Mouse (Mus musculus) testis, postnatal 14 days (tissue): ENCODE results near the gene Dppa3.
"Not testable (repeated sequence)": the region's sequence is repeated elsewhere in the genome, so short reads cannot be mapped to it uniquely, and the experiment has no call there.

Source experiments
- DNase-seq: peaks from one replicate; pipeline ENCODE4 v3.0.0; 2021; ENCODE audit warnings: low spot score

Gene Dppa3

DNA sequence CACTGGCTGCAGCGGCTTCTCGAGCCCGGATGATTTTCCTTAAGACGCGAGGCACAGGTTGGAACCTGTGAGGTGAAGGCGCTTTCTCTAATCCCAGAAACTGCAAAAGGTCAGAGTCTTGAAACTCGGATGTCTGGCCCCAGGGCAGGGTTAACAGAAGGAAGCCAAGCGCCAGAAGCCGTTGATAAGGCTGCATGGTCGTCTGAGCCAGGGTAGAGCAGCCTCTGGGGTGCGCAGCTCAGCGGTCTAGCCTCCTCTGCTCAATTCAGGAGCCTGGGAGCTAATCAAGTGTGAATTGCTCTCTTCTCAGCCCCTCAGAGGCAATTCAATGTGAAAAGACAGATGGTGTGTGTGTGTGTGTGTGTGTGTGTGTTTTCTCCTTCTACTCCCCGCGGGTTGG lies 16.4 kb upstream of the Dppa3 start, which contains the start of gene Gdf3:
Gene Gdf3, minus strand, starts transcription at position 317 of the 400 bp plus-strand sequence.
- DNase-seq: no peak

- DNase-seq: no peak
Measured at GRCm38 (mm10) chr6:122612426-122612825, 13.8 kb upstream of the Dppa3 start.

DNA sequence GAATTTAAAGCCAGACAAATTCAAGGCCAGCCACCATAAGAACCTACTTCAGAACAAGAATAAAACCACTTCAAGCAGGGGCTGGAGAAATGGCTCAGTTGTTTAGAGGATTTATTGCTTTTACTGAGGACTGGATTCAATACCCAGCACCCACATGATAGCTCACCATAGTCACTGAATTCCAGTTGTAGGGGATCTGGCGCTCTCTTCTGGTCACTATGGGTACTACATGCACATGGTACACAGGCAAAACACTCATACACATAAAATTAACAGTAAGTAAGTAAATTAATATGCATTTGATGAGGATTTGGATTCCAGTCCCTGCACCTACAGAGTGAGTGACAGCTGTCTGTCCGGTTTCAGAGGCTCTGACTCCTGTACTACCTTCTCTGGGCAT lies 12.2 kb upstream of the Dppa3 start:
- no peak for DNase-seq

DNA sequence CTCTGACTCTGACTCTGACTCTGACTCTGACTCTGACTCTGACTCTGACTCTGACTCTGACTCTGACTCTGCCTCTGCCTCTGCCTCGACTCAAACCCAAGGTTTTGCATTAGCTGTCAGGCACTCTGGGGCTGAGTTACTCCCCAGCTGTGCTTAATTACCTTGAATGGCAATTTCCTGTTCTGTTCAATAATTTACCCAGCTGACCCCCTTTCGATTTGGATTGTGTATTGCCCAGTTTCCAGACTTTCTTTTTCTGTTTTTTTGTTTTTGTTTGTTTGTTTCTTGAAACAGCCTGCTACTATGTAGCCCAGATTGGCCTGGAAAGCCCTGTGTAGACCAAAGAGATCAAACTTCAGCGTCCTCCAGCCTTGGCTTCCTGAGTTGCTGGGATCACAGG lies 10.2 kb upstream of the Dppa3 start:
- no peak for DNase-seq

DNA sequence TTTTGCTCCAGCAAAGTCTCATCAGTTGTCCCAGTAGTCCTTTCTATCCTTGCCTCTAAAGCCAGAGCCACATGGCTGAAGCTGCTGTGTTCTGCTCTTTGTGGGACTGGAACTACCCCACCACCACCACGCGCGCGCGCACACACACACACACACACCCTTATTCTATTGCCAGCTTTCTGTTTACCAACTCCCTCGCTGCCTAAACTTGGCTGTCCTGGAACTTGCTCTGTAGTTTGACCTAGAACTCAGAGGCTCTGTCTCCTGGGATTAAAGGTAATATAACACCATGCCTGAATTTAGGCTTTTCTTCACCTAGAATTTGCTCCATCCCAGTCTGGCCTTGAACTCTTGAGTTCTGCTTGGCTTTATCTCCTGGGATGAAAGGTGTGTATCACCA lies 5.1 kb upstream of the Dppa3 start:
- no peak for DNase-seq

- no peak for DNase-seq
Measured at GRCm38 (mm10) chr6:122624480-122624879, 1.7 kb upstream of the Dppa3 start.

DNA sequence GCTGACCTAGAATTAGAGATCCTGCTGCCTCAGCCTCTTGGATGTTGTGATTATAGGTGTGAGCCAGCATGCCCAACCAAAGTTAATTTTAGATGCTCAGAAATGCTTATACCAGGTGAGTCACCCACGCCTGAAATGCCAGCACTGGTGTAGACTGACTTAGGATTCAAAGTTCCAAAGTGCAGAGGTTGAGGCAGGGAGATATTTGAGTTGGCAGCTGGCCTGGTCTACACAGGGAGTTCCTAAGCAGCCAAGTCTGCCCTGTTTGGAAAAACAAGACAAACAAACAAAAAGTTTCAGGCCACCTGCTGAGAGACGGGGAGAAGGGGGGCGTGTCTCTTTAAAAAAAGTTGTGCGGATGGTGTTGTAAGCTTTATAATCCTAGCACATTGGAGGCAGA lies 1.1 kb upstream of the Dppa3 start:
- DNase-seq: no peak

- no peak for DNase-seq
Measured at GRCm38 (mm10) chr6:122627469-122628108, 1.4 kb downstream of the Dppa3 start.

GRCm38 (mm10) chr6:122633411-122633810 lies 7.2 kb downstream of the Dppa3 start:
- no peak for DNase-seq

DNA sequence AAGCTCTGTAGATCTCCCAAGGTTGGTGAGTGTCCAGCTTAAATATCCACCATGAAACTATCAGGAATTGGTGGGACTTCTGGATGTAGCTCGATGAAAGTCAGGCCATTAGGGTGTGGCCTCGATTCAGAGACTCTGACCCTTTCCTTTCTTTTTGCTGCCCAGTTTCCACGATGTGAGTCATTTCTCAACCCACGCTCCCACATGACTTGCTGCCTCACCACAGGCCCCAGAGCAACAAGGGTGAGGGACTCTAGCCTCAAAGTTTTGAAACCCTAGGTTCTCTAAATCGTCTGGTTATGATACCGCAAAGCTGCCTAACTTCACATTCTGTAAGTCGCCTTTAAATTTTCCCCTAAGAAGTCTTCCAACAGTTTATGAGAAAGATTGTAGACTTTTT lies 9.1 kb downstream of the Dppa3 start:
- DNase-seq: no peak

DNA sequence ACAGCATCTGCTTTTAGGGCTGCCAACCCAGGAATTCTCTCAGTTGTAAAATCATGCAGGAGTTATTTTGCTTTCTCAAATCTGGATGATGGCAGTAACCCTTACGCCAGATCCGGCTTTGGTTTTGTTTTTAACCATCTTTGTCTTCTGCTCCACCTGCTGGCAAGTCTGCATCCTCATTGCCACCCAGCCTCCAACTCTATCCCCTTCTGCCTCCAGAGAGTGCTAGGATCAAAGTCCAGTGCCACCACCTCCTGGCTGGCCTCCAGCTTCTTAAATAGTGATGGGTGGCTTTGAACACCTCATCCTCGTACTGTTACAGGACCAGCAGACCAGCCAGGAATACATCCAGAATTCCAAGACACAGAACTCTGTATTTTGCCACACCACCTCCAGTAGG lies 10.5 kb downstream of the Dppa3 start:
- DNase-seq: no peak

DNA sequence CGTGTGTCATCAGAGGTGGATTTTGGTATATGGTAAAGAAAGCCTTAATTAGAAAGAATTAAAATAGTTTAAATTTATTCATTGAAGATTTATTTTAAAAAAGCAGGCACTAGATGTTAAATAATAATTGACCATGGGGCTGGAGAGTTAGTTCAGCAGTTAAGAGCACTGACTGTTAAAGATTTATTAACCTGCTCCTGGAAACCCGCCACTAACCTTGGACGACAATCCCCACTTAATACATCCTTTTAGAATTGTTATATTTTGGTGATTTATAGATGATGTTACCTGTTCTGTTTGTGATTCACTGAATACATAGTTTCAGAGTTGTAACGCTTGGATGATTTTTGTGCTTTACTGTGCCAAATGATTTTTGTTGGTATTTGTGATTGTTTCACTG lies 11.4 kb downstream of the Dppa3 start:
- DNase-seq: not testable (repeated sequence)

- DNase-seq: peak; percentile 25
Measured at GRCm38 (mm10) chr6:122644196-122644595, 18.0 kb downstream of the Dppa3 start.

- no peak for DNase-seq
Measured at GRCm38 (mm10) chr6:122649903-122650302, 23.7 kb downstream of the Dppa3 start.

DNA sequence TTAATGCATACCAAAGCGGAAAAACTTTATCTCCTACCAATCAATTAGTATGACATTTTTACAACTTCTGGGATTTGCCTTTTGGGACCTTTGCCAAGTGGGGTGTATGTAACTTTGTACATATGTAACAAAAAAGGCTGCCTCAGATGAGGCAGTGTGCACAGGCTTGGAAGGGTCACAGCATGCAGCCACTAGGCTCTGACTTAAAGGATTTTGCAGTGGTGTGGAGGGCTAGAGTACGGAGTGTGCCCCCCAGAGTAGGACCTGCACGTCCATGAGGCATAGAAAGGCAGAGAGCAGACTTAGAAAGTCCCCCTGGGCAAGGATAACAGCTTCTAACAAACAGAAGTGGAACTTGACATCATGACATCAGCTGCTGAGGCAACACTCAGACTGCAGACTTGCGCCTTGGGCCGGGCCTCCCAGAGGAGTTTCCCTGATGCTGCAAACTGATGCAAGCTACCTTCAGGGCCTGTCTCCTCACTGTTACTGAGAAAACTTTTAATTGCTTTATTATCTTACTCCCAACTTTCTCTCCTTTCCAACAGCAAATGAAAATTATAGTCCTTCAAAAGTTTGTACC lies 24.3 kb downstream of the Dppa3 start:
- no peak for DNase-seq

DNA sequence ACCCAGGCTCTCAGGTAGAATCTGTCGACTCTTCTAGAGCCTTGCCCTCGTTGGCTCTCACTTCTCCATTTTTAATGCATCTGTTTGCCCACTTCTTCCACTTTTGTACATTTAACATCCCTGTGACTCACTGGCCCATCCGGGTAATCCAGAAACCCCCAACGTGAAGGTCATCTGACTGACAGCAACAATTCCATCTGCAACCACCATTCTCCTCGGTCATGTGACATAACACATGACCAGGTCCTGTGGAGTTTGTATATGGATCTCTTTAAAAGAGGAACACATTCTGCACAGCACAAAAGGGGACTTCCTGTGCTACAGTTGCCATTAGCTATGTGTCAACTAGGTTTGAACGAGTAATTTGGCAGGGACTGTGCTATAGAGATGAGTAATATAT lies 28.1 kb downstream of the Dppa3 start:
- no peak for DNase-seq

DNA sequence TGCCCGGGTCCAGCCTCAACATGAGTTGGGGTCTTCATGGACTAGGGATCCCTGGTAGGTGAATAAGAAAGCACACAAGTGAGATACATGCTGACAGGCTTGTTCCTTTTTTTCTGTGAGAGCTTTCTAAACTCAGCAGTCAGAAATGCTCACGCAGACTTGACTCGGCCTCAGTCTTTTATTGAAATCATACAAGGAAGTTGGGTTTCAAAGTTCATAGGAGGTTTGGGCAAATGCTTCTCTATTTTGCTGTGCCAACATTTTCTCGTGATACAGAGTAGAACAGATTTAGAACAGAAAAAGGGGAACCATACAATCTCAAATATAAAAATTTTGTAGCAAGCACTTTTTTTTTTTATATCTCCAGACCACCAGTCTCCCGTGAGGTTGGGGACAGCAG lies 31.4 kb downstream of the Dppa3 start:
- DNase-seq: no peak

DNA sequence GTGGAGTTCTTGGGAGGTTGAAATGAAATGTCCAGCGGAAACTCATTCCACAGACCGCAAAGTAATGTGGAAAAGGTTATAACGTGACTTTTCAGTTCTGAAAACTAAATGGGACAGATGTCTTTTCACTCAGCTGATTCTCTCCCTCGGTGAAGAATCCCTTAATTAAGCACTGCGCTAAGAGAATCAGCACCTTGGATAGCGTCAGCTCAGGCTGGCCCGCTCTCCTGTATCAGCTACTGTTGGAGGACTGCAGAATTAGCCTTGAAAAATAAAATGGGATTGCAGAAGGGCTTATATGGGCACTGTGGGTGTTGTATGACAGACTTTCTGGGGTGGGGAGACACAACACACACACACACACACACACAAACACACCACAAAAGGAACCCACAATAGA lies 33.4 kb downstream of the Dppa3 start:
- DNase-seq: no peak

- DNase-seq: no peak
Measured at GRCm38 (mm10) chr6:122660601-122661379, 34.6 kb downstream of the Dppa3 start.

DNA sequence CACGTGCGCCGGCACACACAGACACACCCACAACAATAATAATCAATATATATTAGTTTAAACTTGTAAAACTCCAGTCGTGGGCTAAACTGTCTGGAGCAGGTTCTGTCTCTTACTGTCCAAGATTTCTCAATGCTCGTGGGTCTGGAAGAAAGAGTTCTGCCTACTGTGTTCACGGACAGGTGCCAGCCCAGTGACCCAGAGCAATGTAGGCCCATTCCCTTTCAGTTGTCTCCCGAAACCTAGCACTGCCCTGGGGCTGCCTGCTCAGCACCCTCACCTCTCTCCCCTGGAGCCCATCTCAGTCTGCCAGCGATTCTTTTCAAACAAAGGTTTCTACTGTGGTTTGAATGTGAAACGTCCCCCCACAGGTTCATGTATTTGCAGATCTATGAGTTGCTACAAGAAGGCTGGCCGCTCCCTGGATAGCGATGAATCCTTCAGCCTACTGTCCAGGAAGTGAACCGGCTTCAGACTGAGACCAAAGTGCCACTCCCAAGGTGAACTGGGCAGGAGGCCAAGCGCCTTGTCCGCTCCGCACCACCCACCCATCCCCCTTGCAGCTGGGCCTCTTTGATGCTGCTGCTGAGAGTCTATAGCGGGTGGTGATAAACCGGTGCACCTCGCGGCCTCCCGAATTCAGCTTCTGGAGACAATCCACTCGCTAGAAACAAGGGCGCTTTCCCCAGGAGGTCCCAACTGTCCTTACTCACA lies 36.5 kb downstream of the Dppa3 start:
- DNase-seq: no peak

DNA sequence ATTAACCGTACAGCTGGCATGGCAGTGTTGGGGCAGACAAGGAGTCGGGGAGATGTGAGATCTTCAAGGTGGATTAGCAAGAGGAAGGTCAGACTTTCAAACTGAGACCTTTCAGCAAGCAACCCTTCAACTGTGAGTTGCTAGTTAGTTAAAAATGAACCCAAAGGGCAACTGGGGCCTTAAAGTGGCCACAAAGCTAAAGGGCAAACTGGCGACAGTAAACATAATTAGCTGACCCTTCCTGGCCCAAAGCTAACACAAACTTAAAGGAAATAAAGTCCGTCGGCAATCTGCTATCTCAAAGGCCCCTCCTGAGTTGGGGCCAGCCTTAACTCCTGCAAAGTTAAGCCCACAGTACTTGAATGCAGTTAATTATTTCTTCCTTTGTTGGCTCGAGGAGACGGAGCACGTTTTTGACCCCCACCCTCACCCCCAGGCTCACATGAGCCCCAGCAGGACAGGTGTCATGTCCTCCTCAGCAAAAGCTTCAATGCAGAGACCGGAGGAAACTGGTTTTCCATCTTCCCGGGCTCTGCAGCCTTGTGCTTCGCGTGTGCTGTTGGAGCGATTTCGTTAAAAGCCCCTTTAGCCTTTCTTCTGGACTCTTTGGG lies 37.5 kb downstream of the Dppa3 start:
- DNase-seq: no peak

- no peak for DNase-seq
Measured at GRCm38 (mm10) chr6:122665866-122666265, 39.7 kb downstream of the Dppa3 start.
